Mouse (Mus musculus): Measurements from ENCODE around the gene Serpinb1a.

Serpinb1a gene

DNA sequence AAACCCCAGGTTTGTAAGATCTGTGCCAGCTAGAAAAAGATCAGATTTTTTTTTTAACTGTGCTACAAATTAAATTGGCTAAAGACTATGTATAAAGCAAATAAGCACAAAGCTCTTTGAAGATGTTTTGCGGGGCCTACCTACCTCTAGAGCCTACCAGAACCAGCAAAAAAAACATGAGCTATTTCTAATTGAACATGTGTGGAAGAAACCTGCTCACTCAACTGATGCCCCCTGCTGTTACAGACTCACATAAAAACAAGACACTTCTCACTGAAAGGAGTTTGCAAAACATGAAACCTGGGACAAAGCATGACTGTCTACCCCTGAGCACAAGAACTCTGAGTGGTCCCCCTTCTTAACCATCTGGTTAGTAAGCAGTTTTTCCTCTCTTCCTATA lies 53.9 kb downstream of the Serpinb1a start:
- DNase-seq (ENCODE audit: low spot score in 2 of 2), result no peak

DNA sequence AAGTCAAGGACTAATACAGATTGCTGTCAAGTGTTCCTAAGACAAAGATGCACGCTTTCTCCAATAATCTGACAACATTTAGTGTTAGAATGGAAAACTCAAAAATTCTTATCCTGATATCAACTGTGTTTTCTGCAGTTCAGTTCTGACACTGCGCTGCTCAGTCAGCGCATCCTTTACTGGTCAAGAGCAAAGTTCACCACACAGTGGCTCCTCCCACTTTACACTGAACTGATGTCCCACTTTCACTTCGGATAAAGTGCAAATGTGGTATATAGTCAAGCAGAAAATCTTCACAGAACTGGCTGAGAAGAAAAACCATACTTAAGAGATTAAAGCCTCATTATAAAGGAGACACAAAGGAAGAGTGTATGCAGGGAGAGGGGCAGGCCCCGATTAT lies 55.8 kb downstream of the Serpinb1a start:
- no peak for DNase-seq (ENCODE audit: low spot score in 2 of 2)

DNA sequence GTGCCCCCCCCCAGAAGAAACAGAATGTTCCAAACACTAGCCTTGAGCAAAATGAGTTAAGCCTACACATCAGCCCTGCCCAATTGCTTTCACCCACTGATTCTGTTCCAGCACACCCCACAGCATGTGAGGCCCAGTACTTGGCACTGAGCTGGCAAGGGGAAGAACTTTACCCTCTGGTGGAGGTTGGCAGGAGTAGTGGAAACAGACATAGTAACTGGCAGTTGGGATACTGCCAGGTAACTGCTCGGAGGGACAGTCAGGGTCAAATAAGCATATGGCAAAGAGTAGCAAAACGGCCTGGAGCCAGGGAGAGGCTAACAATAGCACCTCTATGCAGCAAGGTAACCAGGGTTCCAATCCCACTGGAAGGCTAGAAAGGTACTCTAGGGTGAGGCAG lies 56.4 kb downstream of the Serpinb1a start:
- DNase-seq (ENCODE audit: low spot score in 2 of 2), result no peak
